Mouse (Mus musculus) heart, adult 2 months (tissue): ENCODE data around the gene Abtb1.

Source experiments
- CTCF ChIP-seq: fragments of 200-600 bp; IDR thresholded peaks from 2 replicates; pipeline ENCODE4 v1.8.1; 2022; ENCODE audit warnings: antibody characterized with exemption, mild to moderate bottlenecking, moderate library complexity
- EP300 ChIP-seq: fragments of 200-500 bp; IDR thresholded peaks from 2 replicates; pipeline ENCODE4 v1.6.1; 2011; ENCODE audit warnings: low read depth, low read length, control low read depth; ENCODE audit not compliant: insufficient read depth
- POLR2A ChIP-seq: fragments of 200-500 bp; IDR thresholded peaks from 2 replicates; pipeline ENCODE4 v1.6.1; 2011; ENCODE audit warnings: mild to moderate bottlenecking, low read depth, low read length, control low read depth; ENCODE audit not compliant: insufficient read depth

GRCm38 (mm10) chr6:88879471-88879870 lies 37.7 kb upstream of the Abtb1 start:
- TF ChIP-seq CTCF: peak; percentile 30
- no peak for TF ChIP-seq EP300
- no peak for TF ChIP-seq POLR2A
